In the genomic region with DNA sequence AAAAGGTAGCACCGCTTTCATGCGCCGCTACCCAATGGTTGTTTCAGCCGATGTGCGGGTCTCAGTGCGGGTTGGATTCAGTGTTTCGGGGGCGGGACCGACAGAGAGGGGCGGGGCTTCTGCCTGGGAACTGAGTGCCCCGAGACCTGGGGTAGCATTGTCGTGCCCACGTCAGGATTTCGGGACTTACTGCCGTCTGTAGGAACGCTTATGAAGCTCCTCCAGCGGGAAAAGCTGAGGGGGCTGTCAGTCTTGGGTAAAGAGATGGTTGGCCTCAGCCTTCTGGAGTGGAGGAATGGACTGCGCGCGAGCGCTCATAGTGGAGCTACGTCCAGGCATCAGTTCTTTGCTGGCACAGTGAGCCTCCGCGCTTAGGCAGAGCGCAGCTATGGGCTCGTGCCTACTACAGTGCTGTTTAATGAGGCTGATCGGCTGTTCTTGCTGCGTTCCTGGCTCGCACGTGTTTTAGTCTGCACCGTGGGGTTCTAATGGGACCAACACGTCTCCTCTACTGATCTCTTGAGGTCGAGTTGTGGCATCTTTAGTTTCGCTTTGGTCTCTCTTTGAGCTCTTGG, we compare ENCODE assay signal across 10 mouse cellular contexts. TPM values are rescaled to one million over a fixed set of nuclear protein-coding genes. Genes with fewer than 3 reads are reported as not detected.
DNase-seq lines count a peak whose midpoint lies in the region; ATAC-seq and TF ChIP-seq lines count a peak whose summit lies in the region.
"Had no signal": no experiment of that assay in that cellular context is flagged by ENCODE, and none has a peak within 500 bp of the region (broad histone marks: within the 10 kb centered on the region; RNA-seq: fewer than 3 reads in every experiment).

No protein-coding gene starts in this region.

- peak; percentile 28 to 39 for DNase-seq in heart, adult 2 months
- no peak for DNase-seq in heart, adult 8-10 months (ENCODE audit: low spot score)
- peak; percentile 40 for DNase-seq in adrenal gland, postnatal 10 days
- no peak for DNase-seq in forebrain, postnatal 0 days
- peak; percentile 57 for DNase-seq in testis, postnatal 10 days (ENCODE audit: low spot score)
- DNase-seq in urinary bladder, postnatal 10 days (ENCODE audit: low spot score): no peak

- peak overlapping the region; percentile 54 for H3K4me2 ChIP-seq in forebrain, postnatal 0 days (ENCODE audit: low read depth)
- peak overlapping the region; percentile 75 for H3K4me2 ChIP-seq in kidney, embryonic 15.5 days

- H3K36me3 ChIP-seq in heart, adult 2 months (ENCODE audit: control insufficient read depth, insufficient read depth, low read length): no peaks in the 10 kb centered on the region
- H3K36me3 ChIP-seq in forebrain, postnatal 0 days (ENCODE audit: insufficient read depth): no peaks in the 10 kb centered on the region
- no peaks in the 10 kb centered on the region for H3K36me3 ChIP-seq in kidney, embryonic 15.5 days
- no peaks in the 10 kb centered on the region for H3K36me3 ChIP-seq in megakaryocyte, embryonic 14.5 days (replicated peaks; ENCODE audit: low read length)
- H3K36me3 ChIP-seq: G1E had no signal

- peak overlapping the region; percentile 40 for H3K4me3 ChIP-seq in heart, adult 2 months
- H3K4me3 ChIP-seq in forebrain, postnatal 0 days (ENCODE audit: low read depth, low read length): peak overlapping the region; percentile 32
- H3K4me3 ChIP-seq in kidney, embryonic 15.5 days (replicated peaks): peak overlapping the region; percentile 43
- H3K4me3 ChIP-seq in megakaryocyte, embryonic 14.5 days (replicated peaks): peak overlapping the region; percentile 90

- peaks cover 1% of the 10 kb centered on the region; the same call in 1 of the 2 replicates for H3K4me1 ChIP-seq in heart, adult 2 months (ENCODE audit: control insufficient read depth, insufficient read depth, low read length)
- 0 out of 2 replicates have a peak, but pooled peaks cover 9% of the 10 kb centered on the region for H3K4me1 ChIP-seq in forebrain, postnatal 0 days (ENCODE audit: insufficient read depth)
- peaks cover 25% of the 10 kb centered on the region for H3K4me1 ChIP-seq in kidney, embryonic 15.5 days
- peaks cover 37% of the 10 kb centered on the region for H3K4me1 ChIP-seq in megakaryocyte, embryonic 14.5 days

- H3K9ac ChIP-seq in heart, adult 2 months (ENCODE audit: low read depth, low read length): no peak overlapping the region
- H3K9ac ChIP-seq in forebrain, postnatal 0 days: peak overlapping the region; percentile 28; the same call in 1 of the 2 replicates
- H3K9ac ChIP-seq in kidney, embryonic 15.5 days: no peak overlapping the region

- ATAC-seq in forebrain, postnatal 0 days: peak; percentile 62
- peak; percentile 74 for ATAC-seq in kidney, embryonic 15.5 days (replicated peaks; ENCODE audit: low FRiP score)

- WGBS in heart, adult 2 months: 1% methylated on average over 34 of the region's 34 CpGs
- 1% methylated on average over 34 of the region's 34 CpGs for WGBS in forebrain, postnatal 0 days
- under 1% methylated on average over 34 of the region's 34 CpGs for WGBS in kidney, embryonic 15.5 days

- peaks cover 9% of the 10 kb centered on the region; the same call in 1 of the 2 replicates for H3K27me3 ChIP-seq in heart, adult 2 months (ENCODE audit: control insufficient read depth, insufficient read depth, low read length)
- peaks cover 67% of the 10 kb centered on the region for H3K27me3 ChIP-seq in forebrain, postnatal 0 days (ENCODE audit: insufficient read depth, low read length)
- peaks cover 98% of the 10 kb centered on the region for H3K27me3 ChIP-seq in kidney, embryonic 15.5 days
- peaks cover 97% of the 10 kb centered on the region for H3K27me3 ChIP-seq in megakaryocyte, embryonic 14.5 days (replicated peaks)

- no peak for TF ChIP-seq EP300 in heart, adult 2 months (IDR thresholded peaks at IDR 0.05; ENCODE audit: insufficient read depth, low read depth, low read length)

- intact Hi-C loops in heart, adult 2 months (cut with DNase I): no loop called here

- TF ChIP-seq CTCF in heart, adult 2 months (IDR thresholded peaks at IDR 0.05): no peak
- no peak; the same call in none of the 2 replicates for TF ChIP-seq CTCF in forebrain, postnatal 0 days (IDR thresholded peaks at IDR 0.05; ENCODE audit: low read depth)

- no peaks in the 10 kb centered on the region for H3K79me2 ChIP-seq in heart, adult 2 months (replicated peaks; ENCODE audit: control insufficient read depth, insufficient read depth, low read length)

- no peaks in the 10 kb centered on the region for H3K9me3 ChIP-seq in forebrain, postnatal 0 days (ENCODE audit: low read length)
- H3K9me3 ChIP-seq in kidney, embryonic 15.5 days (replicated peaks): no peaks in the 10 kb centered on the region
- H3K9me3 ChIP-seq in megakaryocyte, embryonic 14.5 days: peaks cover 6% of the 10 kb centered on the region; the same call in 1 of the 2 replicates

- H3K27ac ChIP-seq in heart, adult 2 months: no peak overlapping the region
- no peak overlapping the region for H3K27ac ChIP-seq in forebrain, postnatal 0 days (ENCODE audit: low read depth, low read length)
- no peak overlapping the region for H3K27ac ChIP-seq in kidney, embryonic 15.5 days

- TF ChIP-seq POLR2A in heart, adult 2 months (IDR thresholded peaks at IDR 0.05; ENCODE audit: insufficient read depth, low read depth, low read length): no peak

RNA-seq across cellular contexts. Expression of gene Msx3, which starts 0.3 kb away (rescaled TPM):
- not detected for total RNA-seq in heart, adult 2 months (2021)
- polyA plus RNA-seq in heart, adult 2 months (2012; rRNA removed): not detected in 2 replicates
- total RNA-seq in heart, adult 8-10 months (2022): not detected
- not detected for total RNA-seq in adrenal gland, postnatal 10 days (2021)
- total RNA-seq in forebrain, postnatal 0 days (2014; rRNA removed): 0.48 and 1.2 TPM in 2 replicates
- polyA plus RNA-seq in forebrain, postnatal 0 days (2015; fragmentation: Nextera tagmentation; extraction: Ambion mirVana): 0.53 and 1.5 TPM in 2 replicates
- polyA plus RNA-seq in kidney, embryonic 15.5 days (2015; fragmentation: Nextera tagmentation; extraction: Ambion mirVana): not detected in 2 replicates
- polyA plus RNA-seq in megakaryocyte, embryonic 14.5 days (2012; ENCODE audit: insufficient read depth, low replicate concordance): not detected in 2 replicates
- total RNA-seq: left cerebral cortex, adult 18-20 months had no signal
- polyA plus RNA-seq: G1E had no signal

RNA-seq across cellular contexts. Expression of gene Tubgcp2, which starts 12.7 kb away (rescaled TPM):
- total RNA-seq in heart, adult 2 months (2021): 10 to 100 TPM; 28.4 to 33.5 TPM
- polyA plus RNA-seq in heart, adult 2 months (2012; rRNA removed): 21.7 and 29.7 TPM in 2 replicates
- total RNA-seq in heart, adult 8-10 months (2022): 10 to 100 TPM; 32.6 to 37.0 (median 34.9) TPM
- total RNA-seq in adrenal gland, postnatal 10 days (2021): 10 to 100 TPM; 32.7 to 37.4 TPM
- total RNA-seq in forebrain, postnatal 0 days (2014; rRNA removed): 67.3 and 79.8 TPM in 2 replicates
- 57.8 and 68.1 TPM in 2 replicates for polyA plus RNA-seq in forebrain, postnatal 0 days (2015; fragmentation: Nextera tagmentation; extraction: Ambion mirVana)
- polyA plus RNA-seq in kidney, embryonic 15.5 days (2015; fragmentation: Nextera tagmentation; extraction: Ambion mirVana): 52.6 and 58.0 TPM in 2 replicates
- polyA plus RNA-seq in megakaryocyte, embryonic 14.5 days (2012; ENCODE audit: insufficient read depth, low replicate concordance): 0.54 and 3.8 TPM in 2 replicates

RNA-seq across cellular contexts. Expression of gene Zfp511, which starts 13.0 kb away (rescaled TPM):
- total RNA-seq in heart, adult 2 months (2021): 10 to 100 TPM in 1 of 2 experiments, 1 to 10 TPM in 1; 8.5 to 11.1 TPM
- polyA plus RNA-seq in heart, adult 2 months (2012; rRNA removed): 20.8 and 21.2 TPM in 2 replicates
- total RNA-seq in heart, adult 8-10 months (2022): 10 to 100 TPM in 2 of 4 experiments, 1 to 10 TPM in 2; 7.7 to 11.8 (median 10.7) TPM
- total RNA-seq in adrenal gland, postnatal 10 days (2021): 10 to 100 TPM; 14.0 to 18.1 TPM
- total RNA-seq in forebrain, postnatal 0 days (2014; rRNA removed): 49.8 and 56.1 TPM in 2 replicates
- polyA plus RNA-seq in forebrain, postnatal 0 days (2015; fragmentation: Nextera tagmentation; extraction: Ambion mirVana): 66.1 and 74.3 TPM in 2 replicates
- 38.3 and 40.4 TPM in 2 replicates for polyA plus RNA-seq in kidney, embryonic 15.5 days (2015; fragmentation: Nextera tagmentation; extraction: Ambion mirVana)
- polyA plus RNA-seq in megakaryocyte, embryonic 14.5 days (2012; ENCODE audit: insufficient read depth, low replicate concordance): 13.1 and 14.7 TPM in 2 replicates

RNA-seq across cellular contexts. Expression of gene Caly, which starts 33.1 kb away (rescaled TPM):
- total RNA-seq in heart, adult 2 months (2021): under 1 TPM in 1 of 2 experiments, not detected in 1; 0.23 TPM
- polyA plus RNA-seq in heart, adult 2 months (2012; rRNA removed): 0.10 and 0.53 TPM in 2 replicates
- total RNA-seq in heart, adult 8-10 months (2022): under 1 TPM in 3 of 4 experiments, not detected in 1; 0.25 to 0.50 (median 0.30) TPM
- total RNA-seq in adrenal gland, postnatal 10 days (2021): 1 to 10 TPM; 4.9 to 6.6 TPM
- total RNA-seq in forebrain, postnatal 0 days (2014; rRNA removed): 259 and 284 TPM in 2 replicates
- polyA plus RNA-seq in forebrain, postnatal 0 days (2015; fragmentation: Nextera tagmentation; extraction: Ambion mirVana): 348 and 396 TPM in 2 replicates
- polyA plus RNA-seq in kidney, embryonic 15.5 days (2015; fragmentation: Nextera tagmentation; extraction: Ambion mirVana): 1.4 and 2.1 TPM in 2 replicates
- polyA plus RNA-seq in megakaryocyte, embryonic 14.5 days (2012; ENCODE audit: insufficient read depth, low replicate concordance): 0.22 and 5.4 TPM in 2 replicates
- total RNA-seq: G1E had no signal
- polyA plus RNA-seq: G1E had no signal

RNA-seq across cellular contexts. Expression of gene Prap1, which starts 44.0 kb away (rescaled TPM):
- total RNA-seq in heart, adult 2 months (2021): not detected
- 0.27 TPM in 1 of 2 replicates, not detected in the other for polyA plus RNA-seq in heart, adult 2 months (2012; rRNA removed)
- total RNA-seq in heart, adult 8-10 months (2022): not detected
- not detected for total RNA-seq in adrenal gland, postnatal 10 days (2021)
- total RNA-seq in forebrain, postnatal 0 days (2014; rRNA removed): not detected in 2 replicates
- not detected in 2 replicates for polyA plus RNA-seq in forebrain, postnatal 0 days (2015; fragmentation: Nextera tagmentation; extraction: Ambion mirVana)
- 0.28 TPM in 1 of 2 replicates, not detected in the other for polyA plus RNA-seq in kidney, embryonic 15.5 days (2015; fragmentation: Nextera tagmentation; extraction: Ambion mirVana)
- polyA plus RNA-seq in megakaryocyte, embryonic 14.5 days (2012; ENCODE audit: insufficient read depth, low replicate concordance): not detected in 2 replicates
- total RNA-seq: G1E; left cerebral cortex, adult 18-20 months had no signal
- polyA plus RNA-seq: G1E had no signal

Comparison
In these comparisons a context has a peak if more than half of its experiments do, and no peak if none do; other contexts are left out.
1. DNase-seq: peak in heart, adult 2 months (2 of 2), adrenal gland, postnatal 10 days (single experiment) and testis, postnatal 10 days (single experiment); none in heart, adult 8-10 months (single experiment), forebrain, postnatal 0 days (single experiment) and urinary bladder, postnatal 10 days (single experiment).
2. H3K4me3 ChIP-seq: peak in every context shown above with its lines; median percentile 90 in megakaryocyte, embryonic 14.5 days; 43 in kidney, embryonic 15.5 days; 40 in heart, adult 2 months; 32 in forebrain, postnatal 0 days.